Mouse (Mus musculus): ENCODE measurements at regions not wholly inside any gene's neighbourhood (a gene's known extent, or its start where the extent isn't known, plus 50 kb on each side); places are given as distances from the start of the nearest gene placed in this dataset.

- H3K4me2 ChIP-seq (replicated peaks; ENCODE audit: low read depth): no peak overlapping the region
- H3K4me1 ChIP-seq (replicated peaks; ENCODE audit: control insufficient read depth, insufficient read depth, low read length): no peaks in the 10 kb centered on the region
- ATAC-seq: no peak
- no peak overlapping the region for H3K4me3 ChIP-seq (ENCODE audit: low read depth, low read length)
- H3K9ac ChIP-seq (ENCODE audit: low read depth, low read length): no peak overlapping the region
- H3K27me3 ChIP-seq (replicated peaks; ENCODE audit: control insufficient read depth, insufficient read depth, low read length): no peaks in the 10 kb centered on the region
- no peaks in the 10 kb centered on the region for H3K9me3 ChIP-seq (ENCODE audit: control insufficient read depth)
- H3K27ac ChIP-seq (ENCODE audit: low read depth, low read length): no peak overlapping the region
- whole genome bisulfite sequencing: 83% methylated on average over 2 of the region's 2 CpGs
- TF ChIP-seq CTCF (IDR thresholded peaks at IDR 0.05; ENCODE audit: low read depth): no peak
- H3K36me3 ChIP-seq (ENCODE audit: control insufficient read depth, insufficient read depth): no peaks in the 10 kb centered on the region
Measured at GRCm38 (mm10) chr7:58460939-58461338, 195.0 kb upstream of the Atp10a start.

- no peak overlapping the region for H3K9ac ChIP-seq (ENCODE audit: low read depth, low read length)
- H3K4me1 ChIP-seq (replicated peaks; ENCODE audit: control insufficient read depth, insufficient read depth, low read length): no peaks in the 10 kb centered on the region
- TF ChIP-seq CTCF (IDR thresholded peaks at IDR 0.05; ENCODE audit: low read depth): no peak
- ATAC-seq: no peak
- no peaks in the 10 kb centered on the region for H3K9me3 ChIP-seq (ENCODE audit: control insufficient read depth)
- no peaks in the 10 kb centered on the region for H3K27me3 ChIP-seq (replicated peaks; ENCODE audit: control insufficient read depth, insufficient read depth, low read length)
- no peak overlapping the region for H3K4me2 ChIP-seq (replicated peaks; ENCODE audit: low read depth)
- WGBS: 51% methylated on average over 3 of the region's 3 CpGs
- H3K4me3 ChIP-seq (ENCODE audit: low read depth, low read length): no peak overlapping the region
- H3K36me3 ChIP-seq (ENCODE audit: control insufficient read depth, insufficient read depth): no peaks in the 10 kb centered on the region
- no peak overlapping the region for H3K27ac ChIP-seq (ENCODE audit: low read depth, low read length)
Measured at GRCm38 (mm10) chr7:58473150-58473549, 182.8 kb upstream of the Atp10a start.

DNA sequence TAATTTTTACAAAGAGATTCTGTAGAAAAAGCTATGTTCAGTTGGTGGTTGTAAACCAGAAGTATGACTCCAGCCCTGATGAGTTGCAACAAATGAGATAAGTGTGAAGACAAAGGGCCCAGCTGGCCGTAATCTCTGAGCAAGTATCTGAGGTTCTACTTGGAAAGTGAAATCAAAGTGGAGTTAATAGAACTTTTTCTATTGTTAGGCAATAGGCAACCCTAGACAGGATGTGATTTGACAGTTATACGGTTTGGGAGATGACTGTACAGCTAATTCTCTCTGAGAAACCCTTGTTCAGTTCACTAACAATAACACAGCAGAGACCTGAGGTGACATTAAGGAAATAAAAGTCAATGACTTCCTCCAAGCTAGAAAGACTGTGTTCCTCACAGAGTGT is 180.8 kb upstream of the Atp10a start:
- Histone ChIP-seq H3K9me3 (ENCODE audit: control insufficient read depth) (no peaks in the 10 kb centered on the region), H3K27me3 (replicated peaks; ENCODE audit: control insufficient read depth, insufficient read depth, low read length) (no peaks in the 10 kb centered on the region), H3K4me3 (ENCODE audit: low read depth, low read length) (no peak overlapping the region), H3K4me2 (replicated peaks; ENCODE audit: low read depth) (no peak overlapping the region), H3K27ac (ENCODE audit: low read depth, low read length) (no peak overlapping the region), H3K36me3 (ENCODE audit: control insufficient read depth, insufficient read depth) (no peaks in the 10 kb centered on the region), H3K4me1 (replicated peaks; ENCODE audit: control insufficient read depth, insufficient read depth, low read length) (no peaks in the 10 kb centered on the region), H3K9ac (ENCODE audit: low read depth, low read length) (no peak overlapping the region)
- TF ChIP-seq CTCF (IDR thresholded peaks at IDR 0.05; ENCODE audit: low read depth): no peak
- no peak for ATAC-seq
- 54% methylated on average over 2 of the region's 2 CpGs for WGBS

GRCm38 (mm10) chr7:58488250-58488649 is 167.7 kb upstream of the Atp10a start:
- no peak for ATAC-seq
- no peaks in the 10 kb centered on the region for H3K27me3 ChIP-seq (replicated peaks; ENCODE audit: control insufficient read depth, insufficient read depth, low read length)
- WGBS: 76% methylated on average over 2 of the region's 2 CpGs
- H3K9ac ChIP-seq (ENCODE audit: low read depth, low read length): no peak overlapping the region
- no peak overlapping the region for H3K27ac ChIP-seq (ENCODE audit: low read depth, low read length)
- no peaks in the 10 kb centered on the region for H3K9me3 ChIP-seq (ENCODE audit: control insufficient read depth)
- no peak overlapping the region for H3K4me2 ChIP-seq (replicated peaks; ENCODE audit: low read depth)
- no peak for TF ChIP-seq CTCF (IDR thresholded peaks at IDR 0.05; ENCODE audit: low read depth)
- no peaks in the 10 kb centered on the region for H3K36me3 ChIP-seq (ENCODE audit: control insufficient read depth, insufficient read depth)
- no peaks in the 10 kb centered on the region for H3K4me1 ChIP-seq (replicated peaks; ENCODE audit: control insufficient read depth, insufficient read depth, low read length)
- no peak overlapping the region for H3K4me3 ChIP-seq (ENCODE audit: low read depth, low read length)

Measured in intestine, postnatal 0 days (tissue).